Mouse (Mus musculus) left cerebral cortex, postnatal 14 days (tissue): ENCODE measurements at regions not wholly inside any gene's neighbourhood (a gene's known extent, or its start where the extent isn't known, plus 50 kb on each side); places are given as distances from the start of the nearest gene placed in this dataset.

Experiments used
- DNase-seq, 2 experiments: peaks; one replicate each; pipeline ENCODE4 v3.0.0; 2021 to 2022; ENCODE audit warnings: low spot score in 2 of 2, mixed read lengths in 1 of 2
- intact Hi-C: fragments of 180-260 bp; cut with DNase I; formaldehyde crosslinking; loops from one replicate; pipeline ENCODE4 v1.15.1; 2025

DNA sequence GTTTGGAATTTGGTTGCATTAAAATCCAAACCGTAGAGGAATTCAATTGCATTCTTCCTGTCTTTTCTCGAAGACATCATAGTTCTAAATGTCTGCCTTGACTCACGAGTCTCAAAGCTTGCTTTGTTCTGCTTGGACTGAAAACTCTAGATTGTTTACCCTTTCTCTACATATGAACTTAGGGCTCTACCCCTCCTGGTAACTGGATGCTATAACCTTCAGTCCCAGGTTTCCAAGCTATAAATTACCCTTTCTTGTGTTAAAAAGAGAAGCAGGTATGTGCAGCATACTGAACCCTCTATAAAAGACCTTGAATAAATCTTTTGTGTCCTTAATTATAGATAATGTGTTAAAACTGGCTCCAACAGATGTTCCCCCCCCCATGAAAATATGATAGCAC is 243.7 kb upstream of the Cxadr start:
- DNase-seq: no peak
- intact Hi-C loops: no loop called here

DNA sequence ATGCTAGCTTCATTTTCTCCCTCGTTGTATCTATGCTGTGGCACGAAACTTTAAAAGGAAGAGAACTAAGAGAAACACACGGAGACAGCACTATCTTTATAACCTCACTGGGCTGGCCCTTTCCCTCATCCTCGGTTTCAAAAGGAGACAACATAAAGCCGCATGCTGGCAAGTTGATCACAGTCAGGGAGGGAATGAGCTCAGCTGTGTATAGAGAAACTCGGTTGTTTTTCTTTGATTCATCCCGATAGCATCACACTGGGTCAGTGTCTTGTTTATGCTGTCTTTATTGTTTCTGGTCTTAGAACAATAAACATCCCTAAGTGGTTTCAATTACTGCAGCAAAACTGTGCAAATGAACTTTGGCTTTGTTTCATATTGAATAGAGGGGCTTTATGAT is 249.2 kb upstream of the Cxadr start:
- intact Hi-C loops: no loop called here
- no peak for DNase-seq

DNA sequence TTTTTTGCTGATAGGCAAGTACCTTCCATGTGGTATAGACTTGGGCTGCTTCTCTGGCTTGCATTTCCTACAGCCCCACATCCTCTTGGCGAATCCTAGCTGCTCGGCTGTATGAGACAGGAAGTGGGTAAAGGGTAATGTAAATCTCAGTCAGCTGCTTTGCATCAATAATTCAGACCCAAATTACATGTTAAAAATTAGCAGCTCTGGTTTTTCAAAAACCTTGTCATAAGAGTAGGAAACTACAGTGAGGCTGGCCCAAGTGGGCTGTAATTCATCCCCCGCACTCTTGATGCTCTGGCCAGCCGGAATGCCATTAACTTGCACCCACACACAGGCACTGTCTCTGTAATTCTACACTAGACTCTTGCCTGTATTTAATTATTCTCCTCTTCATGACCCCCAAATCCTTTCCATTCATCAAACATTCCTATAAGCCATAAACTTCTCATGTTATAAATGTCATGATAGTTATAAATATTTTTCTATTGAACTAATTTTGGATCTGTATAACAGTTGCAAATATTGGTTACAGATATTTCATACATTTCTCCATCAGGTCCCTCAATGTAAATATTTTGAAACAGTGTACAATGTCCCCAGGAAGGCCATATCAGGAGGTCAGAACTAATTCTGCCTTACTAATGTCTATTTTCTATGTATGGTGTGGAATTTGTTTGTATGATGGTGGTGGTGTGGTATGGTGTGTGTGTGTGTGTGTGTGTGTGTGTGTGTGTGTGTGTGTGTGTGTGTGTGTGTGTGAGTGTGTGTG is 261.0 kb upstream of the Cxadr start:
- intact Hi-C loops: no loop called here
- no peak for DNase-seq

DNA sequence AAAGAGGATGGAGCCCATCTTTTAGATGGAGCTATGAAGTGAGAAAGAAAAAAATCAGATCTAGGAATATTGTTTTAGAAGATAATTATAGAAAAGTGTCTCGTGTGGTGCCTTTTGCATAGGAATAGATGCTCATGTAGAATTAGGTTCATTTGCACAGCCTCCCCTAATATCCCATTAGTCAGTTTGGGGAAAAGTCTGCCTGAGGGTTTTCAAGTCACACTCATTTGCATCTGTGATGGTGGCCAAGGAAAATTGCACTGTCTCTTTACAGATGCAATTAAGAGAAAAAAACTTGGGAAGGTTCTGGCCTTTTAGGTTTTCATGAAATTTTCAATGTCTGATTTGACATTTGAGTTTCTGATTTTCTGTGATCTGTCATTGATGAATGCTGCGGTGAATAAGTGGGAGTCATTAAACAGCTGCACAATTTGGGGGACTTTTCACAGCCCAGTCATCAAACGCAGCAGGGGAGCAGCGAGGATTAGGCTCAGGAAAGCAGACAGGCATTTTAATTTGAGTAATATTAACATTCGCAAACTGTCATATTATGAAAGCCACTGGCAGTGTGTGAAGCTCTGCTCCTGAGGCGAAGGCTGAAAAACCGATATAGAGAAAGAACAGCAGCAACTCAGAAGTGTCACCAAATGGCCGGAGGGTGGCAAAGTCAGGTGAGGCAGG is 281.5 kb upstream of the Cxadr start:
- no peak for DNase-seq
- intact Hi-C loops: no loop called here

DNA sequence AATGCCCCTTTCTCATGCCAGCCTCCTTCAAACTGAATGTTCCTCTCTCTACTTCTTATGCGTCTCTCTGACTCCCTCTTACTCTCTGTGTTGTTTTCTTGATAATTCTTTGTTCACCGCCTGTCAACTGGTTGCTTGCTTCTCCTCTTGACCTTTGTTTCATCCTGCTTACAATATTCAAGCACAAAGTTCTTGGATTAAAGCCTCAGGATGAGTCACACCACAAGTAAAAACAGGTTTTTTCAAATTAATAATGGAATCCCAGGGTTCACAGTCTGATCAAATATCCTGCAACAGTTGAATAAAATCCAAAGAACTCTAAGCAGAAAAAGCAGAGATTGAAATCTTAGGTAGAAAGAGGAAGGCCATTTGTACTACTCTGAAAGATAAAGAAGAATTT is 285.9 kb upstream of the Cxadr start:
- no peak for DNase-seq
- intact Hi-C loops: no loop called here

DNA sequence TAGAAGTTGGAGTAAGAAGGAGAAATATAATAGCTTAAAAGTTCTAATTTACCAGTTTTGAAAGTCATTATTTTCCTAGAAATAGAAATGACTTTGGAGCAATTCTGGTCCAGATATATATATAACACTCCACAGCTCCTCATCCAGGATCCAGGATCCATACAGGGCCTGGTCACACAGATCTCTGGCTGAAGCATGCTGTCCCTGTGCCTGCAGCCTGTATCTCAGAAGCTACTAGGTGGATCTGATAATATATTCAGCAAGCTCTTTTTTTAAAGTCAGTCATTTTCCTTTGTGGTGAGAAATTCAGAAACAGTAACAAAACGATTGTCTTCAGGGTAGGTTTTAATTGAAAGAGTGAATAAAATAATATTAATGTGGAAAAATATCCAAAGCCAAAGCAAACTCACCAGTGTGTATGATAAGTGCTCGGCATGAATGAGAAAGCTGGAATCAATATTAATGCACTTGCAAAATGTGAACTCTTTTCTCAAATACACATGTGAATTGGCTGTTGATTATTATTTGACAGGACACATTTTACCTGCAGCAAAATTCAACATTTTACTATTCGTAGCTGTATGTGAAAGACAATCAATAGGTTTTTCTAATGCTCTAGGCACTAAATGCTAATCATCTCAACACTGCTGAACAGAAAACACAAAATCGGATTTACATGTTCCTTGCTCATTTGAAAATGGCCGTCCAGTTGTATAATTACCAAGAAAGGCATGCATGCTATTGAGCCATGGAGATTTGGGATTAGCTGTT is 288.1 kb upstream of the Cxadr start:
- DNase-seq: no peak
- intact Hi-C loops: no loop called here

DNA sequence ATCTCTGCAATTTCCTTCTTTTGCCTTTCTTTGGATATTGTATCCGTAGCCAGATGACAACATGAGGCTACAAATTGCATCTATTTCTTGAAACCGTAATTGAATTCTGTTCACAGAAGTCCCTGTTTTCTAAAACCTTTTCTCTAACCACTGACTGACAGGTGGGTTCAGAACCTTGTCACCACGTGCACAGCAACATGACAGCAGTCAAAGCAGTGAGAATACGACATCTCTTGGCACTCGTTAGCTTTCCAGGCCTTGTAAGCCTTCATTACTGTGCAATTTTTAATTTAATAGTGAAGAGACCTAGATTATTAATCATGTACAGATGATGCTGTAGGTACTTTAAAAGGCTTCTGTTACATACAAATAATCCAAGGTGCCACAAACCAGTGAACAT is 297.3 kb upstream of the Cxadr start:
- intact Hi-C loops: no loop called here

DNA sequence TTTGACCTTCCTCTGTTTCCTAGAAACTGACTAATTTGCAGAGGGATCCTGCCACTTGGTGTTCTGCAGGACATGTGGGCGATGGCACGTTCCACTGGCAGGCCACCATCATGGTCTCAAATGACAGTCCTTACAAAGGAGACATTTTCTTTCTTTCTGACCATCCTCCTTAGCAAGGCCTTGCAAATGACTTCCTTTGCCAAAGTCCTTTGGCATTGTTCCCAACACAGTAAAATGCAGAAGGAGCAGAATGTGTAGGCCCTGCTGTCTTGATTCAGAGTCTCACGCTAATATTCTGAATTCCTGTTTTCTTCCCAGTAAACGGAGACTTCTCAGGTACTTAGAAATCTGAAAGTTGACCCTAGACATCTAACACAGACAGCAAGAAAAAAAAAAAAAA is 308.3 kb upstream of the Cxadr start:
- DNase-seq: no peak
- intact Hi-C loops: no loop called here

More for the DNA sequence above, 297.3 kb upstream of the Cxadr start:
- DNase-seq: no peak

DNA sequence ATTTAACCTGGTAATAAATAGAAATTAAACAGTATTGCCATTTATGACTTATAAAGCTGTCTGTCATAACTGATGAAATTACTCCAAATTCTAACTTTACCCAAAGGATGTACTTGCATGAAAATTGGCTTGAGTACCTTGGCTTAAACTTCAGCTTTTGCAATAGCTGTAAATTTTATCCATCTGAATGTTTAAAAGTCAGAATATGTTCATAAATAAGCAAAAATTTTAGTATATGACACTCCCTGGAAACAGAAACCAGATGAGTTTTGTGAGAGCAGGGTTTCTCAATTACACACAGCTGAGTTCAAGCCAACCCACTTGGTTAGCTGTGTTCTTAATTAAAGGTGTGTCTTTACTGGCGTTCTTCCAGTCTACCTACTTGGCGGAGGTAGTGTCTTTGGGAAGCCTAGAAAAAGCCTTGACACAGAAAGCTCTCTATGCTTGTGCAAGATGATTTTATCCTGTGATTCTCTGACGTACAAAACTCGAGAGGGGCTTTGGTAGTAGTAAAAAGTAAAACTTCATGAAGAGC is 311.4 kb upstream of the Cxadr start:
- DNase-seq: no peak
- intact Hi-C loops: loop anchor here (10.0 kb wide), 1 partner anchor 395 kb away; no protein-coding TSS in a partner anchor

DNA sequence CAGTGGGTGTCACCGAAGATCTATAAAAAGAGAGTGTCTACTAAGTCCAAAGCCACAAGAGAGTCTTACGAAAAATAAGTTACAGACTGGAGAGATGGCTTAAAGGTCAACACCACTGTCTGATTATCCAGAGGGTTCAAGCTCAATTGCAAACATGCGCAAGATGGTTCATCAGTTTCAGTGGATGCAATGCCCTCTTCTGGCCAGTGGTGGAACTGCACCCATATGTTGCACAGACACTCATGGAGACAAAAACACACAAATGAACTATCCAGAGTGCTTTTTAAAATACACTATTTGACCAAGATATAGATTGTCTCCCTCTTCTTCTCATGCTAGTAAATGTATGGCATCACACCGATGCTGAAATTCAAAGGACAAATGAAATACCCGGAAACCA is 312.1 kb upstream of the Cxadr start:
- intact Hi-C loops: loop anchor here (10.0 kb wide), 1 partner anchor 394 kb away; no protein-coding TSS in a partner anchor
- DNase-seq: no peak

DNA sequence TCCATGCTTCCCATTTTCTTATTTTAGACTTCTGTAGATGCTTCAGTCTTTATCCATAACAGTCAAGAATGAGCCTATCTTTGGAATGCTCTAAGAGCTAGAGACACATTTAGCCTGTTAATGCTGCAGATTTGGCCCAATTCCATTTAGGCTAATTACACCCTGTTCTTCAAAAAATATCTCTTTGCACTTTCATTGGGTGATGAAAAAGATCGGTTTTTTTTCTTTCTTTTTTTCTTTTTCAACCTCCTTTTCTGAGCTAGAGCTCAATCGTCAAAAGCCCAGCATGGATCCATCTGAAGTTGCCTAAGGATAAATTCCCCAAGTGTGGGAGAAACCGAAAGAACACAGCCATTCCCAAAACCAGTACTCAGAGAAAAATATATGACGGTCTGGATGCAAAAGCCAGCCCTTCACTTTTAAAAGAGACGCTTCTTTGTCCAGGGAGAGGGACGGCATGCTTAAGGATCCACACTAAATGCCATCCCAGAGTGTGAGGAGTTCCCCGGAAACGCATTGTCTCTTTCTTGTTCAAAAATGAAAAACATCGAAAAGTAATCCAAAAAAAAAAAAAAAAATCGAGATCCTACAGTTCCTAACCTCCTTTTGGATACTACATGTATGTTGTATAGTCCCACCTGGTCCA is 314.3 kb upstream of the Cxadr start:
- peak; percentile 12 to 32 for DNase-seq
- intact Hi-C loops: loop anchor here (10.0 kb wide), 1 partner anchor 392 kb away; no protein-coding TSS in a partner anchor

DNA sequence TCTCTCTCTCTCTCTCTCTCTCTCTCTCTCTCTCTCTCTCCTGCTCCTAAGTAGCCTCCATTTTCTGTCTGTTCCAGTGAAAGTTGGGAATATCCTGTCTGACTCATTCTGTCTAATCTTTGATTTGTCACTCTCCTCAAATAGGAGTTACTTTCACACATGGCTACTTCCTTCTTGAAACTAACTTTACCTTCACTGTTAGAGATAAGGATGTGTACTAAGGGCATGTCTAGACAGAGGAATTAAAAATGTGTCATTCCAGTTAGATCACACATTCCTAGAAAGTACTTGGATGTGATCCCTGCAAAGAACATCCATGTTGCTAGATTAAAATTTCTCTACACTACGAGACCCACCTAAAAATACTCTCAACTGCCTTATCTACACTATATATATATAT is 346.9 kb upstream of the Gm11146 start:
- intact Hi-C loops: no loop called here
- no peak for DNase-seq

DNA sequence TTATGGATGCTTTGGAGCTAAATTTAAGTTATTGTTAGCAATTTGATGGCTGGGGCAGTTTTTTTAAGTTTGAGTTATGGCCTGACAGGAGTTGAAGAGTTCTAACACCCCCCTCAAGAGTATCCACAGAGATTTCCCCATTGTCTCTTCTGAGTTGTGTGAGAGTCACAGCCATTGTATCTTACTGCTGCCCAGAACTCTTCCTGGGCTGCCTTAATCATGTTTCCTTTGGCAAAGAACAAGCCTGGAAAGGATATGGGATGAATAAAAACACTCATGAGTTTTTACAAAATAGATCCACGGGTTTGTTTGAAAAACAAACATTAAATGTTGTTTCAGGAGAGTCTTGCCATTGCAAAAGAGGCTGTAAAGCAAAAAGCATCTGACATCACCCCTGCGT is 343.5 kb upstream of the Gm11146 start:
- intact Hi-C loops: no loop called here
- DNase-seq: no peak

DNA sequence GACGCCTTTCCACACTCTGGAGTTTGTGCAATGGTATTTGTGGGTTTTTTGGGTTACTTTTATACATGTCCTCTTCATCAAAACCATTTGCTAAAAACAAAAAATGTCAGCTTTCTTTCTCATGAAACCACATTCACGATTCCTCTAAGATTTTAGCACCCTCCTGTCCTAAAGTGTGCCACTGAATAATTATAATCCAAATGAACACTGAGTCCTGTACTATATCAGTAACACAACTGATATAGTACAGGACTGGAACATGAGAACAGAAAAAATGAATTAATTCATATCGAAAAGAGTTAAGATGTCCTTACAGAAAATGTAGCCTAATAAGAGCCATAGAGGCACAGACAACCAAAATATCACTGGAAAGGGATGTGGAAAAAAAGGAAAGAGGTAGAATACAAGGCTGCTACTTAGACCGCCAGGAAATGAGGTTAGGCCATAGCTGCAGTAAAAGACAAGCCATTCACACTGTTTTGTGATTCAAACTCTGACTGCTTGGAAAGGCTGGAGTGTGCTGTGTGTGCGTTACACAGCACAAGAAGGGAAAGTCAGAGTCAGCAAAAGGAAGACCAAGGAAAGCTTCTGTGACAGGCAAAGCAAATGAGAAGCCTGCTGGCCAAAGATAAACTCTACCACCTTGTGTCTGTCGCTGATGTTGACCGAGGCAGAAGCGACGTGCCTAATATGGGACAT is 329.3 kb upstream of the Gm11146 start:
- intact Hi-C loops: no loop called here
- DNase-seq: peak in 1 of 2 experiments; percentile 9

DNA sequence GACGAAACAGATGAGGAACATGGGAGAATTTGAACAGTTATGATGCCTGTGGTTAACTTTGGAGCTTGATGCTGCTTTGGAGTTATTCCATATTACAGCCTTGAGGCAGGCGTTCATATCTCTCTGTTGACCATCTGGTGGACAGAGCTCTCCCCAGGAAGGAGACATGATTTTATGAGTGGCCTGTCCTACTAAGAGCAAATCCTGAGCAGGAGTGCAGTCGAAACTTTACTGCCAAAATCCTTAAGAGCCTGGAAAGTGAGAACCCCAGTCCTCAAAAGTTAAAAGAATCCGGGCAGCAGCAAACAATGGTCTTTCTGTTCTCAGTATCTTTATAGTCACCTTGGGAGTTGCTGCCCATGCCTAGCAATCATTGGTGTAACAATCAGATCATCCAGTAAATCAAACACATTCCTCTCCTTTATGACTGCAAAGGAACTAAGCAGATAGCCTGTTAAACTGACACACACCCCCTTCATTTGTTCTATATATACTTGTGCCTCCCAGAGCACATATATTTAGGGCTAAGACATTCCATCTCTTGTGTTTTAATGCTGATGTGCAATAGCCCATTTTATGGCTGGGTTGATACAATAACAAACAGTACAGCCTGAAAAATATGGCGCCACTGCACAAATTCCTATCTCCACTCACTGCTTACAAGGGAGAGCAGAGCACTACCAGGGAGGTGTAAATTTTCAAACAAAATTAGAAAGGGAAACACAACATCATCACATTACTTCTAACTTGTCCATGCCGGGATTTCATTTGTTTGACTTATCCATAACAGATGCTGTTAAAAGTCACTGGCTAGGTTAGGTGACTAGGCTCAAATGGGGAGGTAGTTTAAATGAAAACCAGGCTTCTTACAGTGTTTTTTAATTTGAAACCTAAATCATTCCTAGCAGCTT is 312.5 kb upstream of the Gm11146 start:
- no peak for DNase-seq
- intact Hi-C loops: no loop called here

DNA sequence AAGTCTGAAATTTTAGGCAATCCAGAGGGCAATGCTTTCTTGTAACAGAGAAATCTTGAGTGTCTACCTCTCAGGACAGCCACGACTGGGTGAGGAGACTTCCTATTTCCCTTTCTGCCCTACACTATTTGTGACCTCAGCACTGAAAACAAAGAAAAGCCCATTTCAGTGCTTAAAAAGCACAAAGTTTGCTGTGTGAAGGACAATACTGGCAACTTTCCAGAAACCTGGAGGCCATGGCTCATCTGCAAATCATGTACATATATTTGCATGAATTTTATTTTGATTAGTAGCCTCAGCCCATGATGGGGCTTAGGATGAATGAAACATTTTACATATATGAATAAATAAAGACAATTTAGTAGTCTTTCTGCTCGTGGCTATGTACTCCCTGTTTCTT is 292.4 kb upstream of the Gm11146 start:
- intact Hi-C loops: no loop called here
- DNase-seq: no peak

DNA sequence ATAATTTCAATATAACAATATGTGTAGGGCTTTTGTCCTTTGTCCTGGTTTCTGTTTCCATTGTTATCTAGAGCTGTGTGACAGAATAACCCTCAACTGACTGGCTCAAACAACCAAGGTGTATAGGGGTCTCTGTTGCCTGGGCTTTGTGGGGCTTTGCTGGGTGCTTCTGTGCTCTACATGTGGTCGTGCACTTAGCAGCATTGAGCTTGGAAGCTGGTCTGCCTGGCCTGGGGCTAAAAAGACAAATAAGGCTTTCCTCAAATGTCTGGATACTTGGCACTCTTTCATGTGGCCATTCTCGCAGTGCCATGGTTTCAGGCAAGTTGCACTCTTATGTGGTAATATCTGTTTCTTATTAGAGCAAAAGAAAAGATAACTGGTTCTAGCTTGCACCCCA is 291.8 kb upstream of the Gm11146 start:
- DNase-seq: no peak
- intact Hi-C loops: no loop called here

DNA sequence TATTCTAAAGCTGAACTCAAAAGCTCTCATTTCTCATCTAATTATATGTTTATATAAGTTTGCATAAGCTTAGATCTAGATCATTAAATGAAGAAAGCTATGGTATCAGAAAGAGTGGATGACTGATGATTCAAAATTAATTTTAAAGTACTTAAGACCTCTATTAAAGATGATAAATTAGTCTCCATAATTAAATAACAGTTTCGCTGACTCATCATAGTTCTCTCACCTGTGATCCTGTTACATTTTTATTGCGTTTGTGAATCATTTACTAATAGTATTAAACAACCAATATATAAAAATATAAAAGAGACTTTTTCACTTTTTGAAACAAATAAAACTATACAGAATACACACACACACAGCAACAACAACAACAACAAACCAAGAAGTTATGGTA is 290.8 kb upstream of the Gm11146 start:
- intact Hi-C loops: no loop called here
- DNase-seq: no peak
